In the genomic region with DNA sequence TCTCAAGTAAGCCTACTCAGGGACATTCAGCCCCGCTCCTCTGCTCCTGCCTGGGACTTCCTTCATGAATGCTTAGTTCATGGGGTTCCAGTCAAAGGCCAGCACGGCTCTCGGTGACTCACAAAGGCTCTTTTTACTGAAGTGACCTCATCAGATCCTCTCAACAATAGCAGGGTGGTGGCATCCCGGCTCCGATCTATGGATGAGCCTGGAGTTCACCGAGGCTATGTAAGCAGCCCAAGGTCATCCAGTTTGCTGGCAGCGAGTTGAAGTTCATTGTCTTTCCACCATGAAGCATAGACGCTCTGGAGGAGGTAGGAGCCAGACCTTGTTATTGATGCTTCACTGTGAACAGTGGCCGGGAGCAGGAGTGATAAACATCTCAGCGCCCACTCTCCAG, we compare ENCODE assay signal across 1 mouse cellular context.
TF ChIP-seq lines count a peak whose summit lies in the region.

No protein-coding gene starts in this region.

TF ChIP-seq in myocyte, 11 proteins besides CTCF, POLR2A, EP300 and RAD21 (continued from another document):
- no peak for TF ChIP-seq SRF (IDR thresholded peaks at IDR 0.05; ENCODE audit: control insufficient read depth, insufficient read length, low read depth)
